Mouse (Mus musculus): ENCODE measurements around the gene Dph2.

DNA sequence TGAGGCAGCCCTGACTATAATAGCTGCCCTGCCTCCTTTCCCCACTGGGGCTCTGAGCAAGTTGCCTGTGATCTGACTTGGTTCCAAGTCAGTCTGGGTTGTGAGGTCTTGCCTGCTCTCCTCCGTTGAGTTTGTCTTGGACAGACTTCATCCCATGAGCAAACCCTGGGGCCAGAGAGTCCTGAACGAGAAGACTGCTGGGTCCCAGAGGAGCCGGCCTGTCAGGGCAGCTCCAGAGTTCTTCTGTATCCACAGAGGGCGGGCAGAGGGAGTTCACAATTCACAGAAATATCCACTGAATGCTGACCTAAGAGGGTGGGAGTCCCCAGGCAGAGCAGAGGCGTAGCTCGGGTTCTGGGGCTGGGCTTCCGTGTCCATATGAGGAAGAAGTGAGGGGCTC is 41.0 kb downstream of the Dph2 start:
- TF ChIP-seq CTCF (IDR thresholded peaks at IDR 0.05; ENCODE audit: control insufficient read depth, insufficient read depth, insufficient replicate concordance, low read depth, low read length) (no peak), POLR2A (IDR thresholded peaks at IDR 0.05; ENCODE audit: control insufficient read depth, low read depth, low read length) (no peak)
